Mouse (Mus musculus): ENCODE results near the gene Hoxd13.

The Hoxd13 gene

DNA sequence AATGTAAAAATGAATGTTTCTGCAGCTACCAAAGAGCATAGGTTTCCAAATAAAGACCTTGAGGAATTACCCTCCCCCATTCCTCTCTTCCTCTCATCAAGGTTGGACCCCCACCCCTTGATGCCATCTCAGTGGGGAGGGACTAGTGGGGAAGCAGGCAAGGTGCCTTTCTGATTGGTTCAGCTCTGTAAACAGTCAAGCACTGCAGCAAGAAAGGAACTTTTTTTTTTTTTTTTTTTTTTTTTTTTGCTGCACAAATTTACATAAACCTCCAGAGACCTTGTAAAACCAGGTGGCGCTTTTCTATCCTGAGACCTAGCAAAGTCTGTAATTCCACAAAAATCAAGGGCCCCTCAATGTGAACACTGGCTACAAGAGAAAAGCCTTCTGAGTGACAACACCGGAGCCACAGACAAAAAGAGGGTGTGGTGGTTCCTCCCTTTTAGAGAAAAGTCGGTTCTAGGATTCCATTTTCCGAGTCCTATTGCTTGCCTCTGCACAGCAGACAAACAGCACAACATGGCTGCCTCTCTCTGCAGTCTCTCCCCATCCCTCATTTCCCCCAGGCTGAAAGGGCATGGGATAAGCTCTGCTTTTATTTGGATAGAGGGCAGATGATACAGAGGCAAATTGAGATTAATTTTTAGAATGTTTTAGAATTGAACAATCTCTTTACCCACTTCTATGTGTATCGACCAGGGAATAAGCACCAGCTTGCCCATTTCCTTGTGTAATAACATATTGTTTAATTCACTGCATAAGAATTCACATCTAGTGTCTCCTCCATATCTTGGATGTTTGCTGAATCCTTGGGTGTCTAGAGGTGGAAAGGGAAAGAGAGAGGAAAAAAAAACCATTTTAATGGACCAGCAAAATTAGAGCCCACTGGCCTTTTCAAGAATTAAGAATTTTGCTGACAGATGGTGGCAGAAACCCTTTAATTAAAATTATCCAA is 41.6 kb downstream of the Hoxd13 start:
- DNase-seq: no peak

DNA sequence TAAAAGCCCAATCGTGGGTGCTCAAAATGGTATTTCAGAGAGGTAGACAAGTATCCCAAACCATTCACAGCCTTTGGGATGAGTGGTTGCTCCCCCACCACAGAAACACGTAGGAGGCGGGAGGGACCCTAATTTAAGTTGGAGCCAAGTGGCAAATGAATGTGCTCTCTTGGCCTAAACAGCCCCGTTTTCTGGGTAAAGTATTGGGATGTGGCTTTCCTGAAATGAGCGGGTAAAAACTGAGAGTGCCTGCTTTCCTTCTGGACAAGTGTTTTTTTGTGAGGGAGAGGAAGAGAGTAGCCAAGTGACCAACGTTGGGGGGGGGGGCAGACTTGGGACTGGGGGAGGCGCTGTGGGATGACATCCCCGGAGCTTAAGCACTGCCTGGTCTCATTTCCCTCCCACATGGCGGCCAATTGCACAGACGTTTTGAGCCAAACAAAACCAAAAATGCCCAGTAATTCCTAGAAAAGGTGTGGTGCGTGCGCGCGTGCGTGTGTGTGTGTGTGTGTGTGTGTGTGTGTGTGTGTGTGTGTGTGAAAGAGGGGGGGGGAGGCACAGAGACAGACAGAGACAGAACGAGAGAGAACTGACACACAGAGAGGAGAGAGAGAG is 42.9 kb downstream of the Hoxd13 start:
- no peak for DNase-seq

DNA sequence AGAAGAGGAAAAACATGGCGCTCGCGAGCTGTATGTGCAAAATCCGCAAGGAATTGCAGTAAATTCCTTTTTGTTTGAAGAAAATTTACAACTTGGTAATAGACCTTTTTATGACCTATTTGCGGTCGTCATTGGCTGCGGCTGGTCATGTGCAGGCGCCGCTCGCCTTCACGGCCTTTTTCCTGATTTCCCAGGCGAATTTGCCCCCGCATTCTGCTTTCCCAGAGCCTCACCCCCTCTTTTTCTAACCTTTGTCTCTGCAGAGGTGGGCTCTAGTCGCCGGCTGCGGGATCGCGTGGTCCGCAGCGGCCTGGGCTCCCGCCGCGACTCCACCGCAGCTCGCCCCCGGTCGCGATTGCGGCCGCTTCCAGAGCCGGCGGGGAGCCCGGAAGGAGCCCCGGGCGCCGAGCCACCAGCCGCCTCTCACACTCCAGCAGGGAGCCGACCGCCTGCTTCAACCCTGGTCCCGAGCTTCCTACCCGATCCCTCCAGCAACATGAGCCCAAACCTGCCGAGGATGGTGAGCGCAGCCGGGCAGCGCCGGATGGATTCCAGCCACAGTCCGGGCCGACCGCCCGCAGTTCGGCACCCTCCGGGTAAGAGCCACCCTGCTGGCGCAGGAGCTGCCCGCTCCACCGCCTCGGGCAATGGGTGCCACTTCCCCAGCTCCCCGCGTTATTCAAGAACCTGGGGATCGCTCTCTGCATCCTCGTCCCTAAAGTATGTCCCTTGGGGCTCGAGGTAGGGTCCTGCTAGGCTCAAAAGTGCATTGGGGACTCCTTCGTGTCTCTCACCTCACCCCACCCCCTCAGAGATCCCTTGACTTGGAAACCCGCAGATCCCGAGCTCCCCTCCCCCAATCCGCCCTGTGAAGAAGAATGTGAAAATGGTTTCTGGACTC is 43.9 kb downstream of the Hoxd13 start, which contains the start of the genes Hoxd3 and Hoxd4:
Gene Hoxd3 (plus strand): TSS at position 207 of the 901 bp plus-strand sequence.
Gene Hoxd4 (plus strand): TSS at position 209 of the 901 bp plus-strand sequence.
- DNase-seq: no peak

DNA sequence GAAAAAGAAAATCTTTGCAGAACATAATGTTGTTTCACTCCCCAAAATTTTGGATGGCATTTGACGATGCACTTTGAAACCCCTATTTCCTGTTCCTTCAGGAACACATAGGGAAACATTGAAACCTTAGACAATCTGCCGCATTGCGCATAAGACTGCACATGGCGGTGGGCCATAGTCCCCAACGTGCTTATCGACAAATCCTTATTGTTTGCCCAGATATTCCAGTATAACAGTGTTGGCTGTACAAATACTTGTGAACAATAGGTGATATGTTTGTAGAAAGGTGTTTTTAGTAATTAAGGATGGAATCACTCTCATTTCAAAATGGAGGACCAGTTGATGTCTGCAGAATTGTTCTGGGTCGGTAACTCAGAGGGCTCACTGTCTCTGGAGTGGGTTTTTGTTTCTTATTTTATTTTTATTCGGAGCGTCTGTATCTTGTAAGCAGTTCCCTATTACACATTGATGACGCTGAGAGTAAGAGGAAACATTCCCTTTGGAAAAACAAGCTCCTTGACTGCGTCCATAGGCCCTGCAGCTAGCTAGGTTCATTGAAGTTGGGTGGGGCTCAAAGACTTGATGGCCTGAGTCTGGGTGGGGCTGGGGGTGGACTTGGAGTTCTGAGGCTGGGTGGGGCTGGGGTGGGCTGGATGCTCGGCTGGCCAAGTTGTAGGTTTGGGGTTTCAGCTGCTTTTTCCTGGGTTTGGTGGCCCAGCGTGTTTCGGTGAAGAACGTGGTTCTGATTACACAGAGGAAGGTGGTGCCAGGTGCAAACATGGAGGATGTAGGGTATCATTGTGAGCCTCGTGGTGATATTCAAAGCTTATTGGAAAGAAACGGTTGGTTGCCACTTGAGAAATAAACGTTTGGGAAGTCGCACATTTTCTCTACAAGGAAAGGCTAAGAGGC is 45.4 kb downstream of the Hoxd13 start:
- no peak for DNase-seq

DNA sequence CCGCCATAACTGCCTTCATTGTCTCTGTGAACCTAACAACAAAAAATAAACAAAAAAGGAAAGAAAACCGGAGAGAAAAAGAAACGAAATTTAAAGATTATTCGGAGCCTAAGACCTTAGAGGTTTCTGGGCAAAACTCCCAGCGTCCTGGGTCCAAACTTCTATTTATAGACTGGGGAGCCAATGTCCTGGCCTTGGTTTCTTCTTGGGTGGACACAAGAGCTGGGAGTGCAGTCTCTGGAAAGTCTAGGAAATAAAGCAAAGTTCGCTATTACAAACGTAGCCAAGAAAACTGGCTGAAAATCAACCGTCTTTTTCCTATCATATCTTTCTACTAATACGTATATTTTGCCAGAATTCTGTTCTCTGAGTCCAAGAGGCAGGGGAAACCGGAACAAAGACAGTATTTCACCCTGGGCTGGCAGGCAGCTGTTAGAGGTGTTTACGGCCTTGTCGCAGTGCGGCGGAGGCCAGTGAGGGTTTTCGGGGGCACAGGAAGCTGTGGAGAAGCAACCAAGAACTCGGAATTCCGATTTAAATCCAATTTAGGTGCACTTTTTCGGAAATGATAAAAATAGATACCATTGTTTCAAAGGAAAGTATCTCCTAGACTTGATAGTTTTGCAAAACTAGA is 46.2 kb downstream of the Hoxd13 start:
- DNase-seq: no peak

DNA sequence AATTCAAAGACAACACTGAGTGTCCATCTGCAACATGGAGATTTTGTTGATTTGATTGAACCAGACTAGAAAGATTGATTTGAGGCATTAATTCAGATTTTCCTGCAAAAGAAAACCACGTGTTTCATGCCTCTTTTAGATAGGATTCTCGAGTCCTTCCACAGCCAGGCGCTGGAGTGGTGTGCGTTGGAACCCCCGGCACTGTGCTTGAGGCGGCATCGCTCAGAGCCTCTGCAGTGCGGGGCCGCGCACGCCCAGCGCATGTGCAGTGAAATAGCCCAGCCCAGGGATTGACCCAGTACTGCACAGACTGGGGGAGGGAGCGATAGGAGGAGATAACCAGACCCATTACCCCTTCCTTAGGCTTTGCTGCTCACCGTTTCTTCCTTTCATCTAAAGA is 46.8 kb downstream of the Hoxd13 start:
- DNase-seq: no peak

DNA sequence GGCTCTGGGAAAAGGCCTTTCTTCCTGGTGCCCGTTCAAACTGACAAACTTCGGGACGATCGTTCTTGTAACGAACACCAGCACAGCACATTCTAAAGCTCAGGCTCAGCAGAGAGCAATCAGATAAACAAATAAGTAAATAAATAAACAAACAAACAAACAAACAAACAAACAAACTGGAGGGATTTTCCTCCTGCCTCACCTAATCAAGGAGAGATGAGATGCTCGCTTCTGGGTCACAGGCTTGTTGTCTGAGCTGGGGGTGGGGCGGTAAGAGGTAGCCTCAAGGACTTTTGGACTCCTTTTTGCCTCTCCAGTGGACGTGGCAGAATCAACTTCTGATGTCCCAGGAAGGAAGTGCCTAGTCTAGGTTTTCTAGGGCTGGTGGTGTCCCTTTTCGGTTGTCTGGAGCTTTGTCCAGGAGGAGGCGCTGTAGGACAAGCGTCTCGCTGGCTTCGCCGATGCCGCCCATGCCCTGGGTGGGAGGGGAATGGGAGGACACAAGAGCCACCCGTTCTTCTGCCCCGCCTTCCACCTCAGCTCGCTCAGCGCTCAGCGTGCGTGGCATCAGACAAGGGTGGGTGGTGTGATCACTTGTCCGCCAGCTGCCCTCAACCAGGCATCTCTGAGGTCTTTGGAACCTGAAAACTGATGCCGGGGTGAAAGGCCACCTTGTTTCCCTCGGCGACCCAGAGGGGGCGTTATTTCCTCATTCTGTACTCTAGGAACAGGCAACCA is 47.6 kb downstream of the Hoxd13 start:
- DNase-seq: peak; percentile 45

DNA sequence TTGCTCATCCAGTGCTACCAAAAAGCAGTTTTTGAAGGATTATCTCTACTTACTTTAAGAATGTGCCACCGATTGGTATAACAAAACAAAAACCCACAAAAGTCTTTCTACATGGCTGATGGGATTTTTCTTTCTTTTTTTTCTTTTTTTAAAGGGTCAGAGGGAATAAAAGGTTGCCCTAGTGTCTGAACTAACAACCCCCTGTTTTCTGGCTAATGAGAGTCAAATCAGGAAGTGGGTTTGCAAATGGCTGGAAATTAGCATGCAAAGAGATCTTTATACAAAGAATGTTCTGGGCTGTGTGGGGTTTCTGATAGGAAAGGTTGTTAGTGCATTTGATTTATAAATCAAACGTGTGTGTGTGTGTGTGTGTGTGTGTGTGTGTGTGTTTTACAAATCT is 52.3 kb downstream of the Hoxd13 start:
- no peak for DNase-seq

DNA sequence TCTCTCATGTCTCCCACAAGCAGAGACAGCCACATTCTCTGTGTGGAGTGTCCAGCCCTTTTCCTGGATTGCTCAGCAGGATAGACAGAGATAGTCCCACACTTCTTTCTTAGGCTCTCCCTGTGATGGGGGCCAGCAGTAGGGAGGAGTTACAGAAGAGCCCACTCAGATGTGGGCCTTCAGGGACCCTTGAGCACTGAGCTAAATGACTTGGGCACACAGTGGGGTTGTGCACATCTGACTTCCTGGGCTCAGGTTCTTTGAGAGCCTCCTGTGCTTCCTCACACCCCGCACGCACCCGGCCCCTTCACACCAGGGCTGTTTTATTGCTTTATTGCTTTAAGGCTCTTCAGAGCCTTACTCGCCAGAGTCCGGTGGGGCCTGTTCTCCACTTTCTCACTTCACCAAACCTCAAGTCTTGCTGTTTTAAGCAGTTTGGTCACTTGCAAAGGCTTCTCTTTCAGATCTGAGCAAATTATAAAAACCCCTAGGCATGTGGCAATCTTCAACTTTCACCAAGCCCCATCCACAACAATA is 52.9 kb downstream of the Hoxd13 start:
- DNase-seq: no peak

Data from layer of hippocampus, adult 9-11 months (tissue).